Mouse (Mus musculus) forebrain, postnatal 0 days (tissue): ENCODE measurements at regions not wholly inside any gene's neighbourhood (a gene's known extent, or its start where the extent isn't known, plus 50 kb on each side); places are given as distances from the start of the nearest gene placed in this dataset.
A peak's percentile ranks its signal among the peaks of the same experiment; 100 is the strongest.

Source experiments
- ATAC-seq: fragments of 200-750 bp; cut with Nextera tagmentation; 2 replicates; pipeline ENCODE4 v1.8.0; 2017; ENCODE audit warnings: mild to moderate bottlenecking, moderate library complexity
- DNase-seq: peaks from one replicate; pipeline ENCODE4 v3.0.0-alpha.2; 2015
- H3K27ac ChIP-seq: fragments of 300-500 bp; sonication (generic); 2 replicates; pipeline ENCODE4 v1.5.1; 2014; ENCODE audit warnings: low read depth, mild to moderate bottlenecking, antibody characterized with exemption, low read length, moderate library complexity, mixed read lengths
- H3K27me3 ChIP-seq: fragments of 300-500 bp; sonication (generic); 2 replicates; pipeline ENCODE4 v1.6.1; 2014; ENCODE audit warnings: mild to moderate bottlenecking, low read length, mixed read lengths; ENCODE audit not compliant: insufficient read depth
- H3K36me3 ChIP-seq: fragments of 300-500 bp; sonication (generic); 2 replicates; pipeline ENCODE4 v1.6.1; 2014; ENCODE audit warnings: mild to moderate bottlenecking, moderate library complexity; ENCODE audit not compliant: insufficient read depth
- H3K4me1 ChIP-seq: fragments of 300-500 bp; sonication (generic); 2 replicates; pipeline ENCODE4 v1.6.1; 2014; ENCODE audit warnings: antibody characterized with exemption; ENCODE audit not compliant: insufficient read depth
- H3K4me2 ChIP-seq: fragments of 300-500 bp; sonication (generic); 2 replicates; pipeline ENCODE4 v1.6.1; 2014; ENCODE audit warnings: low read depth, mild to moderate bottlenecking, moderate library complexity
- H3K4me3 ChIP-seq: fragments of 300-500 bp; sonication (generic); 2 replicates; pipeline ENCODE4 v1.5.1; 2014; ENCODE audit warnings: low read depth, low read length, mixed read lengths
- H3K9ac ChIP-seq: fragments of 300-500 bp; sonication (generic); 2 replicates; pipeline ENCODE4 v1.6.1; 2014; ENCODE audit warnings: mild to moderate bottlenecking
- H3K9me3 ChIP-seq: fragments of 300-500 bp; sonication (generic); 2 replicates; pipeline ENCODE4 v1.6.1; 2016; ENCODE audit warnings: low read length
- CTCF ChIP-seq: sonication (generic); IDR thresholded peaks from 2 replicates; pipeline ENCODE4 v1.5.1; 2016; ENCODE audit warnings: antibody characterized with exemption, control low read depth, low read depth
- WGBS: fragments of 180-500 bp; shearing (Covaris S2); extraction: QIAGEN DNeasy Blood & Tissue Kit; methylation state at CpG from one replicate; pipeline ENCODE4 v1.1.7; 2014; 5-methylcytosine and 5-hydroxymethylcytosine counted together

DNA sequence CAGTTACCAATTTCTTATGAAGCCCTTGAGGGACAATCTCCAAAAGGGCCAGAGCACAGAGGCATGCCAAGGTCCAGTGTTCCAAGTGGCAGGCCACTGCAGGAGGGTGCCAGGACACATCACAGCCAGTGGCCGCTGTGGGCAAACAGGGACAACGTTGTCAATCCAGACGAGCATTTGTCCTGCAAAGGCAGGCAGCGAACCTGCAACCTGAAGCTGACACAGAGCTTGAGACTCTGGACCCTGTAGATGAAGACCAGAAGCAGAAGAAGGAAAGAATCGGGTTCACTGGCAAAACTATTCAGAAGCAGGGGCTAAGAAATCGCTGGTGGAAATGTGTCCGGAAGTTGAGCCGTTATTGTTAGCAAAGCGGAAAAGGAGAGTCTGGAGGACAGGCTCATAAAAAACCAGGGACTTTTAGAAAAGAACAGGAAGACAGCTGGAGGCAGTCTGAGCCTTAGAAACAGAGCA, 87.3 kb upstream of the Hmcn1 start:
- DNase-seq (no peak), ATAC-seq (no peak)
- Histone ChIP-seq H3K4me3 (no peak overlapping the region), H3K27ac (no peak overlapping the region), H3K9me3 (no peaks in the 10 kb centered on the region), H3K4me2 (no peak overlapping the region), H3K4me1 (no peaks in the 10 kb centered on the region), H3K9ac (no peak overlapping the region), H3K36me3 (no peaks in the 10 kb centered on the region), H3K27me3 (no peaks in the 10 kb centered on the region)
- 67% methylated on average over 9 of the region's 9 CpGs for WGBS
- no peak for TF ChIP-seq CTCF

DNA sequence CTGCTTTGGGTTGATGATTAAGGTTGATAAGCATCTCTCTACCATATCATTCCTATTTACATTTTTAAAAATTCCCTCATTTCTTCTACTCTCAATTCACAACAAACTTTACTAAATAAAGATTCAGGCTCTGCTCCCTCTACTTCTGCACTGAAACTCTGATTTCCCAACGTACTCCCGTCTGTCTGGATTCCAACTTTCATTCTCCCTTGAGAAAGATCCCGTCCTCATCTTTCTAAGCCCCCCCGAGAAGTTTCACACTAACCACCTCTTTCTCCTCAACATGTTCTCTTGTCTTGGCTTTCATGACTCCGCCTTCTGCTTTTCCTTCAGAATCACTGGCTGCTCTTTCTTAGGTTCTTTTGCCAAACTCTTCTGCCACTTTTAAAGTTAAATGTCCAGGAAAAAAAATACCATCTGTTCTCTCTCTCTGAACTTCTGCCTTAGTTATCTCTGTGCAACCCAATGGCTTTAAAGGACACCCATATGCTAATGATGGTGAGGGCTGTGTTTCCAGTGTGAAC, 89.3 kb upstream of the Hmcn1 start:
- H3K27ac ChIP-seq: no peak overlapping the region
- no peak overlapping the region for H3K4me2 ChIP-seq
- H3K9ac ChIP-seq: no peak overlapping the region
- WGBS: 77% methylated on average over 5 of the region's 5 CpGs
- TF ChIP-seq CTCF: no peak
- no peak for DNase-seq
- H3K9me3 ChIP-seq: no peaks in the 10 kb centered on the region
- H3K36me3 ChIP-seq: no peaks in the 10 kb centered on the region
- H3K4me1 ChIP-seq: no peaks in the 10 kb centered on the region
- H3K27me3 ChIP-seq: no peaks in the 10 kb centered on the region
- peak; percentile 57 for ATAC-seq
- H3K4me3 ChIP-seq: no peak overlapping the region

DNA sequence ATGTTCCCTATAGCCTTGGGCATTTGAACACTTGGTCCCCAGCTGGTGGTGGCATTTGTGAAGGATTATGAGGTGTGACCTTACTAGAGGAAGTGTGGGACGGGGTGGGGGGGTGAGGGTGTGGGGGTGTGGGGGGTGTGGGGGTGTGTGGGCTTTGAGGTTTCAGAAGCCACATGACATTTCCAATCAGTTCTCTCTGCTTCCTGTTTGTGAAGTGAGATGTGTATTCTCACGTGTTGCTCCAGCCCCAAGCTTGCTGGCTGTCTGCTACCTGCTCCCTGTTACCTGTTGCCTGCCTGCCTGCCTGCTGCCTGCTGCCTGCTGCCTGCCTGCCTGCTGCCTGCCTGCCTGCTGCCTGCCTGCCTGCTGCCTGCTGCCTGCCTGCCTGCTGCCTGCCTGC, 90.6 kb upstream of the Hmcn1 start:
- H3K9ac ChIP-seq: no peak overlapping the region
- H3K9me3 ChIP-seq: no peaks in the 10 kb centered on the region
- H3K27me3 ChIP-seq: no peaks in the 10 kb centered on the region
- no peak overlapping the region for H3K4me2 ChIP-seq
- H3K36me3 ChIP-seq: no peaks in the 10 kb centered on the region
- no peaks in the 10 kb centered on the region for H3K4me1 ChIP-seq
- no peak overlapping the region for H3K4me3 ChIP-seq
- WGBS: 88% methylated on average over 2 of the region's 2 CpGs
- DNase-seq: no peak
- H3K27ac ChIP-seq: no peak overlapping the region
- no peak for TF ChIP-seq CTCF
- no peak for ATAC-seq

DNA sequence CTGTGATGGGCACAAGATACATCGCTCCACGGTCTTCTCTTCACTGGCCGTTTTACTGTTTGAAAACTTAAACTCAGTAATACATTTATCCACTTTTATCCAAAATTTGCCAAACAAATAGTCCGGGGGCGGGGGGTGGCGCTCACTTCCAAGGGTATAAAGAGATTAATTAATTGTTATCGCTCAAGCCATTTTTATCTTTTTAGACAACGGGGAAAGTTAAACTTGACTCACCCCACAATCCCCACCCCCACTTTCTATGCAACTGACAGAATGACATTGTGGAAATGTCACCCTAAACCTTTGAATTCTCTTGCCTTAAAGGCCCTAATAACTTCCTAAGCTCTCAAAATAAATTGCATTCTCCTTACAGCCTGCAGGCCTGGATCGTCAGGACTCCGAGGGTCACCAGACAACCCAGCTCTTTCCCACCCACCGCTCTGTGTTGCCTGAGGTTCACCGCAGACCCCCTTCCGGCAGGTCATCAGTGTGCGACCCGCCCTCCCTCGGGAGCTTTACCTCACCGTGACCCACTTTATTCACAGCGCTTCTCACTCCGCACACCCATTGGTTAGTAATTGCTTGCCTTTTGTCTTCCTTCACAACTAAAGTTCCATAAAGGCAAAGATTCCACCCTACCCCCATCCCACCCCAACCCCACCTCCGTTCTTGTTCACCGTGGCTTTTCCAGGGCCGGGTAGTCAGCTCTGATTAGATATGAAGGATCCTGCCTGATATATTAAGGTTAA, 93.0 kb upstream of the Hmcn1 start:
- Histone ChIP-seq H3K9ac (no peak overlapping the region), H3K27ac (no peak overlapping the region), H3K4me3 (no peak overlapping the region), H3K4me1 (no peaks in the 10 kb centered on the region), H3K27me3 (no peaks in the 10 kb centered on the region; the same call in 1 of the 2 replicates), H3K36me3 (no peaks in the 10 kb centered on the region), H3K4me2 (no peak overlapping the region), H3K9me3 (no peaks in the 10 kb centered on the region)
- WGBS: 57% methylated on average over 22 of the region's 22 CpGs
- ATAC-seq (no peak), DNase-seq (no peak)
- no peak for TF ChIP-seq CTCF

DNA sequence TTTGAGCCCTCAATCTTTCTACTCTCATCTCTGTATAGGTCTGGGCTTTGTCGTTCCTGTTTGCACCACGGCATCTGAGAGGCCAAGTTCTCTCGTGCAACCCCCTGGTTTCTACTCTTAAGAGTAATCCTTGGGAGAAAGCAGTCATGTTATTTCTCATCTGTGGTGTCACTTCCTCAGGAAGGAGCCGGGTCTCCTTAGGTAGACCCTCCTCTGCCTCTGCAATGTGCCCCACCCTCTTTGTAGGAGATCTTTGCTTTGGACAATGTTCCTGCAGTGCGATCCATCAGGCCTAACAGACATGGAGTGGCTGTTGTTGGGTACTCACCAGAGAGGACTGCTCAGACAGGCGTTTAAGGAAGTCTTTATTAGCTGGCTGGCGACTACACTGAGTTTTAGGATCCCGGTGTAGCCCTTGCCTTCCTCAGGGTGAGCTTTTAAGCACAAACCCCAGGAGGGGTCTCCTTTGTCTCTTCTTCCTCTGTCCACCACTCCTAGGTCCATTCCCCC, 94.0 kb upstream of the Hmcn1 start:
- H3K9ac ChIP-seq: no peak overlapping the region
- H3K4me1 ChIP-seq: no peaks in the 10 kb centered on the region
- TF ChIP-seq CTCF: no peak
- H3K36me3 ChIP-seq: no peaks in the 10 kb centered on the region
- WGBS: 78% methylated on average over 8 of the region's 8 CpGs
- H3K4me2 ChIP-seq: no peak overlapping the region
- H3K4me3 ChIP-seq: no peak overlapping the region
- ATAC-seq: no peak
- no peaks in the 10 kb centered on the region for H3K9me3 ChIP-seq
- DNase-seq: no peak
- no peak overlapping the region for H3K27ac ChIP-seq
- no peaks in the 10 kb centered on the region; the same call in 1 of the 2 replicates for H3K27me3 ChIP-seq

DNA sequence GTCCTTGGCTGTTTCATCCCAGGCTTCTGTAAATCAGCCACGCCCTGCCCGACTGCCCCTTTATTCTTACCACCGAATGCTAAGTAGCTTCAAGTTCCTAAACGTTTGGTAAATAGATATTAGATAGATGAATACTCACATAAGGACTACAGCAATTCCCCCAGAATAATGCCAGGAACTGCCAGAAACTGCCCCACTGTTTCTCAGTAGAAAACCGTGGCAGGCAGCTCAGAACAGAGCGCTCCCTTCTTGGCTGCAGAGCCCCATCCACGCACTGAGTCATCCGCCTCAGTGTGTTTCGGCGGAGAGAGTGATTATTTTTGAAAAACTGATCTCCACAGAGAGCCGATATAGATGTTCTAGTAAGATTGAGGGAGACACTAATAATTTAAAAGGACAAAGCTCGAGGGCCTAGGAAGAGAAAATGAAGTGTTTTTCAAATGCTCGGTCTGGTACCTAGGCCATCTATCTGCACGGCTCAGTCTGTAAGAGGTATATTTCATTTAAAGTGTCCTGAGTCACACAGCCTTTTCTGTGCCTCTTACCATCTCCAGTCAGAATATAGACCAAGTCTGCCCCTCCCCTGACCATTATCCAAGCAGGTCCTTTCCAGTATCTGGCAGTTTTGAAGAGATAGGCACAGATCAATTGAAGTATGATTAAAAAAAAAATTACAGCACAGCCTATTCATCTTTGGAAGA, 94.4 kb upstream of the Gm47985 start:
- H3K9me3 ChIP-seq: no peaks in the 10 kb centered on the region
- no peak overlapping the region for H3K4me3 ChIP-seq
- no peak overlapping the region for H3K27ac ChIP-seq
- no peaks in the 10 kb centered on the region; the same call in 1 of the 2 replicates for H3K27me3 ChIP-seq
- H3K4me2 ChIP-seq: no peak overlapping the region
- DNase-seq (no peak), ATAC-seq (peak; percentile 45)
- no peak overlapping the region for H3K9ac ChIP-seq
- 73% methylated on average over 14 of the region's 14 CpGs for WGBS
- no peaks in the 10 kb centered on the region for H3K36me3 ChIP-seq
- TF ChIP-seq CTCF: no peak
- no peaks in the 10 kb centered on the region for H3K4me1 ChIP-seq

DNA sequence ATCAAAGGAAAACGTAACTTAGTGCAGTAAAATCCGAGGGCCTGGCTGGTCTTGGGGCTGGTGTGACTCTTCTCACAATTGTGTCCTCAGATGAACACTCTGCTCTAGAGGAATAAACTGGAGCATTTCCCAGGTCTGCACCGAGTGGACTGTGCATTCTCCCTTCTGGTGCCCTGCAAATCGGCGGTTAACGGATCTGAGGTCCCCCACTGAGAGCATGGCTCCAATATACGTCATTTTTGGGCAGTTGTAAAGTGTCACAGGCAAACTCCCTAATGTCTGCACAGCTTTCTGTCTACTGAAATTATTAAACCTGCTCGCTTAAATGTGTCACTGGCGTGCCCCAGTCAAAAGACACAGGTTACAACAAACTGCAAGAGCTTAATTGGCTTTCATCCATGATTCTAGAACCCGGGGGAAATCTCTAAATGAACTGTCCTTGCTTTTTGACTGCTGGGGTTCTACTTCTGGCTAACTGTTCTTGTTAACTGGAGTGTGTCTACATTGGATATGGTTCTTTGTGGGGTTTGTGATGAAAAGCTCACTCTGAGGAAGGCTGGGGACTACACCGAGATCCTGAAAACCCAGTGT, 93.7 kb upstream of the Gm47985 start:
- no peaks in the 10 kb centered on the region; the same call in 1 of the 2 replicates for H3K27me3 ChIP-seq
- no peaks in the 10 kb centered on the region for H3K36me3 ChIP-seq
- TF ChIP-seq CTCF: no peak
- H3K9ac ChIP-seq: no peak overlapping the region
- no peak for DNase-seq
- H3K4me3 ChIP-seq: no peak overlapping the region
- no peak overlapping the region for H3K4me2 ChIP-seq
- H3K9me3 ChIP-seq: no peaks in the 10 kb centered on the region
- H3K4me1 ChIP-seq: no peaks in the 10 kb centered on the region
- 62% methylated on average over 11 of the region's 11 CpGs for WGBS
- no peak overlapping the region for H3K27ac ChIP-seq
- no peak for ATAC-seq
